In the genomic region with DNA sequence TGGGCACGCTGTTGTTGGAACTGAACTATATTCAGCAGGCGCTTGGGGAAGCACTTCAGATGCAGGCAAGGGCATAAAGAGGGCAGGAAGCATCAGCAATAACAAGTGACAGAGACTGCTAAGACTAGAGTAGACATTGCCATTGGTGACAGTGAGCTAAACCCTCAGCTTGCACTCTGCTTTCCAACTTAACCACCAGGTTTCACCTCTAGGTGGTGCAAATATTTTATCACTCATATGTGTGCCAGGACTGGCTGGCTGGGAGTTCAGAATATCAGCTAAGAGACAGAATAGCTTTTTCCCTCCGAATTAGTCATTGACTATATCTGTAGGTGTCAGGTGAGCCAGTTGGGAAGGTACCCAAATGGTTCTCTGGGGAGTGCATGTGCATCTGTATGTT, we compare ENCODE assay signal across 8 mouse cellular contexts. TPM values are rescaled to one million over a fixed set of nuclear protein-coding genes. Genes with fewer than 3 reads are reported as not detected.
DNase-seq lines count a peak whose midpoint lies in the region; ATAC-seq and TF ChIP-seq lines count a peak whose summit lies in the region.
"Had no signal": no experiment of that assay in that cellular context is flagged by ENCODE, and none has a peak within 500 bp of the region (broad histone marks: within the 10 kb centered on the region; RNA-seq: fewer than 3 reads in every experiment).

No protein-coding gene starts in this region.

- no peak for ATAC-seq in midbrain, postnatal 0 days (ENCODE audit: low FRiP score)
- ATAC-seq in midbrain, embryonic 11.5 days (ENCODE audit: low FRiP score): no peak

- no peaks in the 10 kb centered on the region for H3K4me1 ChIP-seq in heart, embryonic 10.5 days
- no peaks in the 10 kb centered on the region for H3K4me1 ChIP-seq in midbrain, postnatal 0 days (ENCODE audit: insufficient read depth, low read length)
- H3K4me1 ChIP-seq in midbrain, embryonic 11.5 days (ENCODE audit: control insufficient read depth, insufficient read depth, low read length): no peaks in the 10 kb centered on the region

- WGBS in heart, embryonic 10.5 days: 79% methylated on average over 3 of the region's 3 CpGs
- 89% methylated on average over 3 of the region's 3 CpGs for WGBS in midbrain, postnatal 0 days
- 88% methylated on average over 3 of the region's 3 CpGs for WGBS in midbrain, embryonic 11.5 days

- intact Hi-C loops in gastrocnemius, postnatal 14 days (cut with DNase I; ENCODE audit: low total_unique reads): no loop called here

- H3K36me3 ChIP-seq in heart, embryonic 10.5 days: peaks cover 44% of the 10 kb centered on the region
- H3K36me3 ChIP-seq in midbrain, postnatal 0 days (ENCODE audit: insufficient read depth, low read length): peaks cover 36% of the 10 kb centered on the region
- H3K36me3 ChIP-seq in midbrain, embryonic 11.5 days (ENCODE audit: control insufficient read depth, insufficient read depth, low read length): no peaks in the 10 kb centered on the region

- no peaks in the 10 kb centered on the region for H3K27me3 ChIP-seq in heart, embryonic 10.5 days (ENCODE audit: insufficient read depth, poor library complexity, severe bottlenecking)
- H3K27me3 ChIP-seq in midbrain, postnatal 0 days (ENCODE audit: insufficient read depth, low read length): no peaks in the 10 kb centered on the region
- H3K27me3 ChIP-seq in midbrain, embryonic 11.5 days (ENCODE audit: control insufficient read depth, insufficient read depth, low read length): no peaks in the 10 kb centered on the region

- no peaks in the 10 kb centered on the region for H3K9me3 ChIP-seq in heart, embryonic 10.5 days
- no peaks in the 10 kb centered on the region for H3K9me3 ChIP-seq in midbrain, postnatal 0 days (ENCODE audit: low read length)
- no peaks in the 10 kb centered on the region for H3K9me3 ChIP-seq in midbrain, embryonic 11.5 days (ENCODE audit: control insufficient read depth, low read length)

- peak; percentile 63 for TF ChIP-seq CTCF in midbrain, postnatal 0 days (IDR thresholded peaks at IDR 0.05)

- H3K27ac ChIP-seq in heart, embryonic 10.5 days: no peak overlapping the region
- no peak overlapping the region for H3K27ac ChIP-seq in midbrain, postnatal 0 days (ENCODE audit: low read depth, low read length)
- H3K27ac ChIP-seq in midbrain, embryonic 11.5 days (ENCODE audit: low read depth, low read length): no peak overlapping the region

- no peak overlapping the region for H3K4me3 ChIP-seq in heart, embryonic 10.5 days
- H3K4me3 ChIP-seq in midbrain, postnatal 0 days (ENCODE audit: low read depth, low read length): no peak overlapping the region
- no peak overlapping the region for H3K4me3 ChIP-seq in midbrain, embryonic 11.5 days (ENCODE audit: low read depth, low read length)

- peak; percentile 15 for DNase-seq in heart, postnatal 4 days
- no peak for DNase-seq in heart, embryonic 10.5 days (ENCODE audit: low spot score)
- DNase-seq in midbrain, postnatal 0 days (ENCODE audit: low spot score): peak; percentile 46
- no peak for DNase-seq in midbrain, embryonic 11.5 days (ENCODE audit: low spot score, missing footprints)
- peak; percentile 66 for DNase-seq in brain, adult 2 months (ENCODE audit: low read depth, low spot score)
- DNase-seq in thymus, postnatal 36 days: peak; percentile 27 to 38
- no peak for DNase-seq in gastrocnemius, postnatal 14 days
- DNase-seq: cerebellum, adult 9-11 months had no signal

- H3K9ac ChIP-seq in midbrain, postnatal 0 days (replicated peaks; ENCODE audit: low read length, poor library complexity, severe bottlenecking): no peak overlapping the region
- H3K9ac ChIP-seq in midbrain, embryonic 11.5 days (ENCODE audit: low read length): no peak overlapping the region

- H3K4me2 ChIP-seq in midbrain, postnatal 0 days (ENCODE audit: low read depth, low read length, poor library complexity, severe bottlenecking): no peak overlapping the region
- no peak overlapping the region for H3K4me2 ChIP-seq in midbrain, embryonic 11.5 days

RNA-seq across cellular contexts. Expression of a gene that starts 41.4 kb away (rescaled TPM):
- 10 to 100 TPM; 40.5 to 42.2 TPM for total RNA-seq in heart, postnatal 4 days (2021)
- 24.5 and 27.3 TPM in 2 replicates for polyA plus RNA-seq in heart, embryonic 10.5 days (2016; fragmentation: Nextera tagmentation; extraction: Ambion mirVana)
- 63.8 and 65.8 TPM in 2 replicates for total RNA-seq in midbrain, postnatal 0 days (2014; rRNA removed)
- 58.5 and 69.5 TPM in 2 replicates for polyA plus RNA-seq in midbrain, postnatal 0 days (2015; fragmentation: Nextera tagmentation; extraction: Ambion mirVana)
- 41.2 and 43.4 TPM in 2 replicates for polyA plus RNA-seq in midbrain, embryonic 11.5 days (2014; fragmentation: Nextera tagmentation; extraction: Ambion mirVana)
- total RNA-seq in gastrocnemius, postnatal 14 days (2021): 10 to 100 TPM; 26.2 to 28.4 TPM

RNA-seq across cellular contexts. Expression of a gene that starts 43.7 kb away (rescaled TPM):
- total RNA-seq in heart, postnatal 4 days (2021): 10 to 100 TPM; 22.4 to 22.6 TPM
- polyA plus RNA-seq in heart, embryonic 10.5 days (2016; fragmentation: Nextera tagmentation; extraction: Ambion mirVana): 11.9 and 13.8 TPM in 2 replicates
- total RNA-seq in midbrain, postnatal 0 days (2014; rRNA removed): 24.6 and 38.0 TPM in 2 replicates
- polyA plus RNA-seq in midbrain, postnatal 0 days (2015; fragmentation: Nextera tagmentation; extraction: Ambion mirVana): 16.7 and 18.2 TPM in 2 replicates
- polyA plus RNA-seq in midbrain, embryonic 11.5 days (2014; fragmentation: Nextera tagmentation; extraction: Ambion mirVana): 23.8 and 27.3 TPM in 2 replicates
- 10 to 100 TPM; 25.9 to 26.0 TPM for total RNA-seq in gastrocnemius, postnatal 14 days (2021)

Comparison
In these comparisons a context has a peak if more than half of its experiments do, and no peak if none do; other contexts are left out.
1. DNase-seq: peak in heart, postnatal 4 days (single experiment), midbrain, postnatal 0 days (single experiment), brain, adult 2 months (single experiment) and thymus, postnatal 36 days (2 of 2); none in heart, embryonic 10.5 days (single experiment), midbrain, embryonic 11.5 days (single experiment) and gastrocnemius, postnatal 14 days (single experiment).